Mouse (Mus musculus) frontal cortex, adult 2 months (tissue): ENCODE results near the gene Olfr583. TPM values are rescaled to one million over a fixed set of nuclear protein-coding genes. Genes with fewer than 3 reads are reported as not detected.

Source experiments
- DNase-seq, 2 experiments: peaks; one replicate each; pipeline ENCODE4 v3.0.0; 2022; ENCODE audit warnings: low spot score in 1 of 2; ENCODE audit errors: extremely low spot score in 1 of 2
- polyA plus RNA-seq: library from polyadenylated mRNA; depleted of rRNA; stranded (reverse); fragments of >200 nt; gene quantifications from 2 replicates; pipeline ENCODE4 v1.2.3, GENCODE M21; 2012; rRNA removed

The Olfr583 gene
- not detected in 2 replicates for polyA plus RNA-seq

- DNase-seq, result no peak
Measured at GRCm38 (mm10) chr7:103051000-103051399, at the start of gene Olfr583. TSS of gene Olfr583 (plus strand) at chr7:103051300.

DNA sequence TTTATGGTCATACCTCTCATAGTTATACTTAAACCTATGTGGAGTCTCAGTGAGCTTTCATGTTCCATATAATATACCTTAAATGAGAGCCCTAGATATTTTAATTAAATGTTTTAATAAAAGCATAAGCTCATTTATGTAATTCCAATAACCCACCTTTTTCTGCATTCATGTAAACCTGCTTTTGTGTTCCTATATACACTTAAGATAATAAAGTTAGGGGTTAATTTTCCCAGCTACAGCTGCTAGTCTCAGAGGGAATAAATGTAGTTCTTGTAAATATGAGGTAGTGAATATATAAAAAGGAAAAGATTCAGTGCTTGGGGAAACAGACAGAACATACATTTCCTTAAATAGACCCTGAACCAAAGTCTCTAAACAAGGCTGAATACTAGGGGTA, 13.4 kb upstream of the Olfr583 start, which contains the start of gene Olfr582:
Olfr582 (plus strand) TSS at position 301 of the 400 bp plus-strand sequence.
- no peak for DNase-seq

DNA sequence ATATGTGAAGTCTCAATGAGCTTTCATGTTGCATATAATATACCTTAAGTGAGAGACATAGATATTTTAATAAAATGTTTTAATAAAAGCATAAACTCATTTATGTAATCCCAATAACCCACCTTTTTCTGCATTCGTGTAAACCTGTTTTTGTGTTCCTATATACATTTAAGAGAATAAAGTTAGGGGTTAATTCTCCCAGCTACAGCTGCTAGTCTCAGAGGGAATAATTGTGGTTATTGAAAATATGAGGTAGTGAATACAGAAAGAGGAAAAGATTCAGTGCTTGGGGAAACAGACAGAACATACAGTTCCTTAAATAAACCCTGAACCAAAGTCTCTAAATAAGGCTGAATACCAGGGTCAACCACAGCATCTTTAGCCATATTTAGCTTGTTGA, 30.5 kb downstream of the Olfr583 start, which contains the start of gene Olfr584:
Olfr584 (plus strand) TSS at position 301 of the 400 bp plus-strand sequence.
- DNase-seq, result no peak

DNA sequence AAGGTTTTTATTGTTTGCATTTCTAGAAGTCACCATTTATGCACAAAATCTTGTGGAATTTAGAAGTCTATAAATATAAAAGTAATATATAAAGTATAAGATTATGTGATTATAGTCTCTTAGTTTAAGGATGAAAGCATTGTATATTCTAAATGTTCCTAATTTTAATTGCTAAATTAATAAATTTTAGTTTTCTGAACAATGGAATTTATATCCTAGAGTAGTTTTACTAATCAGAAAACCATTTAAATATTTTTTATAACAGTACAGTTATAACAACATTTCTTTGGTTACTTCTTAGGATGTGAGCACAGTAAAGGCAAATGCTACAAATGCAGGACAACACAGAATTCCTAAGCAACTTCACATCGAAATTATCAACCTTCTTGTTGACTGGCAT, 46.3 kb downstream of the Olfr583 start, which contains the start of gene Olfr585:
Olfr585 (plus strand) TSS at position 301 of the 400 bp plus-strand sequence.
- no peak for DNase-seq

Other genes starting within 250 kb of the Olfr583 start
- gene Olfr564, start 247.8 kb upstream of the Olfr583 start, polyA plus RNA-seq, result not detected in 2 replicates
- gene Olfr566, start 192.5 kb upstream of the Olfr583 start, polyA plus RNA-seq, result 0.11 TPM in 1 of 2 replicates, not detected in the other
- not detected in 2 replicates for gene Olfr568, start 174.2 kb upstream of the Olfr583 start, polyA plus RNA-seq
- gene Olfr569, start 160.4 kb upstream of the Olfr583 start, polyA plus RNA-seq, result not detected in 2 replicates
- not detected in 2 replicates for gene Olfr570, start 156.7 kb upstream of the Olfr583 start, polyA plus RNA-seq
- not detected in 2 replicates for gene Olfr571, start 133.8 kb upstream of the Olfr583 start, polyA plus RNA-seq
- gene Olfr572, start 126.9 kb upstream of the Olfr583 start, polyA plus RNA-seq, result not detected in 2 replicates
- not detected in 2 replicates for gene Olfr573-ps1, start 108.7 kb upstream of the Olfr583 start, polyA plus RNA-seq
- not detected in 2 replicates for gene Olfr574, start 102.8 kb upstream of the Olfr583 start, polyA plus RNA-seq
- gene Olfr575, start 92.5 kb upstream of the Olfr583 start, polyA plus RNA-seq, result not detected in 2 replicates
- not detected in 2 replicates for gene Olfr576, start 88.6 kb upstream of the Olfr583 start, polyA plus RNA-seq
- not detected in 2 replicates for gene Olfr577, start 75.4 kb upstream of the Olfr583 start, polyA plus RNA-seq
- not detected in 2 replicates for gene Olfr578, start 62.0 kb upstream of the Olfr583 start, polyA plus RNA-seq
- not detected in 2 replicates for gene Olfr582, start 13.3 kb upstream of the Olfr583 start, polyA plus RNA-seq
- 0.13 TPM in 1 of 2 replicates, not detected in the other for gene Olfr584, start 30.6 kb downstream of the Olfr583 start, polyA plus RNA-seq
- not detected in 2 replicates for gene Olfr585, start 46.4 kb downstream of the Olfr583 start, polyA plus RNA-seq
- not detected in 2 replicates for gene Olfr586, start 74.3 kb downstream of the Olfr583 start, polyA plus RNA-seq
- gene Olfr588-ps1, start 89.6 kb downstream of the Olfr583 start, polyA plus RNA-seq, result not detected in 2 replicates
- not detected in 2 replicates for gene Olfr589, start 105.1 kb downstream of the Olfr583 start, polyA plus RNA-seq
- 0.11 TPM in 1 of 2 replicates, not detected in the other for gene Olfr591, start 127.0 kb downstream of the Olfr583 start, polyA plus RNA-seq
- gene Olfr592, start 133.5 kb downstream of the Olfr583 start, polyA plus RNA-seq, result not detected in 2 replicates
- gene Olfr593, start 160.6 kb downstream of the Olfr583 start, polyA plus RNA-seq, result not detected in 2 replicates
- not detected in 2 replicates for gene Olfr594, start 165.7 kb downstream of the Olfr583 start, polyA plus RNA-seq
- gene Usp17ld, start 201.2 kb downstream of the Olfr583 start, polyA plus RNA-seq, result not detected in 2 replicates